In genomic region chrX:162845531-162845930, GRCm38 (mm10) we compare ENCODE assay signal across 28 mouse cellular contexts.
"Had no signal": no experiment of that assay in that cellular context is flagged by ENCODE, and none has a peak within 500 bp of the region (broad histone marks: within the 10 kb centered on the region; RNA-seq: fewer than 3 reads in every experiment).

No protein-coding gene starts in this region.

- H3K36me3 ChIP-seq: limb, embryonic 10.5 days; limb, embryonic 12.5 days; limb, embryonic 13.5 days; limb, embryonic 15.5 days; liver, embryonic 12.5 days; liver, embryonic 13.5 days; liver, embryonic 15.5 days; lung, embryonic 15.5 days; midbrain, embryonic 10.5 days; midbrain, embryonic 12.5 days; midbrain, embryonic 13.5 days; midbrain, embryonic 15.5 days; neural tube, embryonic 12.5 days had no signal

- H3K4me1 ChIP-seq: limb, embryonic 10.5 days; limb, embryonic 12.5 days; limb, embryonic 13.5 days; limb, embryonic 15.5 days; liver, embryonic 12.5 days; liver, embryonic 13.5 days; liver, embryonic 15.5 days; lung, embryonic 15.5 days; megakaryocyte, embryonic 14.5 days; midbrain, embryonic 10.5 days; midbrain, embryonic 12.5 days; midbrain, embryonic 13.5 days; midbrain, embryonic 15.5 days; neural tube, embryonic 12.5 days had no signal

- H3K9me3 ChIP-seq: limb, embryonic 10.5 days; limb, embryonic 12.5 days; limb, embryonic 13.5 days; limb, embryonic 15.5 days; liver, embryonic 12.5 days; liver, embryonic 13.5 days; liver, embryonic 15.5 days; lung, embryonic 15.5 days; megakaryocyte, embryonic 14.5 days; midbrain, embryonic 10.5 days; midbrain, embryonic 12.5 days; midbrain, embryonic 13.5 days; midbrain, embryonic 15.5 days; neural tube, embryonic 12.5 days had no signal

- H3K27ac ChIP-seq: limb, embryonic 10.5 days; limb, embryonic 12.5 days; limb, embryonic 13.5 days; limb, embryonic 15.5 days; liver, embryonic 12.5 days; liver, embryonic 13.5 days; liver, embryonic 14.5 days; liver, embryonic 15.5 days; lung, embryonic 15.5 days; macrophage; midbrain, embryonic 10.5 days; midbrain, embryonic 12.5 days; midbrain, embryonic 13.5 days; midbrain, embryonic 15.5 days; neural tube, embryonic 12.5 days had no signal

- H3K4me3 ChIP-seq: limb, embryonic 10.5 days; limb, embryonic 12.5 days; limb, embryonic 13.5 days; limb, embryonic 15.5 days; liver, embryonic 12.5 days; liver, embryonic 13.5 days; liver, embryonic 15.5 days; lung, embryonic 15.5 days; megakaryocyte, embryonic 14.5 days; midbrain, embryonic 10.5 days; midbrain, embryonic 12.5 days; midbrain, embryonic 13.5 days; midbrain, embryonic 15.5 days; myocyte; neural tube, embryonic 12.5 days had no signal

- H3K9ac ChIP-seq: limb, embryonic 12.5 days; limb, embryonic 13.5 days; limb, embryonic 15.5 days; liver, embryonic 12.5 days; liver, embryonic 13.5 days; liver, embryonic 14.5 days; liver, embryonic 15.5 days; liver, postnatal 0 days; lung, embryonic 14.5 days; lung, embryonic 15.5 days; midbrain, embryonic 12.5 days; midbrain, embryonic 13.5 days; midbrain, embryonic 15.5 days; neural tube, embryonic 12.5 days had no signal

- H3K27me3 ChIP-seq: limb, embryonic 13.5 days; limb, embryonic 15.5 days; liver, embryonic 12.5 days; liver, embryonic 13.5 days; liver, embryonic 15.5 days; lung, embryonic 15.5 days; midbrain, embryonic 12.5 days; midbrain, embryonic 13.5 days; midbrain, embryonic 15.5 days; neural tube, embryonic 12.5 days had no signal

- DNase-seq: left cerebral cortex, postnatal 4 days; liver; liver, embryonic 13.5 days; liver, postnatal 0 days; lung, adult 18-20 months; lung, adult 2 months; lung, embryonic 14.5 days; lung, postnatal 10 days; lung, postnatal 14 days; lung, postnatal 36 days; lung, postnatal 4 days; midbrain, embryonic 14.5 days had no signal
